Mouse (Mus musculus): ENCODE measurements around the gene Mrpl43. TPM values are rescaled to one million over a fixed set of nuclear protein-coding genes. Genes with fewer than 3 reads are reported as not detected.

The Mrpl43 gene
- polyA plus RNA-seq, 1 experiment from 2014 or later, result 65.5 TPM

DNA sequence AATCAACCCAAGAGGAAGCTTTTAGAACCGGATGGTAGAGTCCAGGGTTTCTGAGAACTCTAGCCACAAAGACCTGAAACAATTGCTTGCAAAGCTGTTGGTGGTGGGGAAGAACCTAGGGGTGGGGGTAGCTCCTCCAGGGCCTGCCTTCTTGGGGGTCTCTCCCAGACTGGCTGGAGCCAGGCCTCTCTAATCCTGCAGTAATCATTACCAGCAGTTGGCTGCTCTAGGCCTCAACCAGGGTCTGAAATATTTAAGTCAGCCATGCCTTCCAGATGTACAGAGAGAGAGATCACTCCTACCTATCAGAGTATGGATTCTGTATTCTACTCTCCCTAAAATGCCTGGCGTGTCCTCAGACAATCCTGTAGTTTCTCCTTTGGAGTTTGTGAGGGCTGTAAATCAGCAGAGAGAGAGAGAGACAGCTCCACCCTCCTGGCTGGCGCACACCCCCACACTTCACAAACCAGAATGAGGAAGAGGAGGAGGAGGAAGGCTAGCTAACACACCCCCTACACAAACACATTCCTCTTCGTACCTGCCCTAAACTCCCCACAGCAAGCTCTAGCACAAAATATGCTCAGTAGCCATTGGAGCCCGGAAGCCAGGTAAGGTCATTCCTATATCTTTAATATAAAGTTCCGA lies 7.5 kb upstream of the Mrpl43 start:
- H3K27me3 ChIP-seq (ENCODE audit: control insufficient read depth, insufficient read depth, low read length), result no peaks in the 10 kb centered on the region
- H3K9ac ChIP-seq (ENCODE audit: low read length), result peak overlapping the region; percentile 96; the same call in 1 of the 2 replicates
- H3K4me2 ChIP-seq (ENCODE audit: low read length), result peak overlapping the region; percentile 98; the same call in 1 of the 2 replicates
- no peaks in the 10 kb centered on the region for H3K9me3 ChIP-seq (ENCODE audit: control insufficient read depth, low read length)
- no peak overlapping the region for H3K4me3 ChIP-seq (ENCODE audit: control insufficient read depth in 1 of 2, insufficient read depth in 1 of 2, low read depth in 1 of 2, low read length in 2 of 2)
- H3K36me3 ChIP-seq (ENCODE audit: control insufficient read depth, insufficient read depth, low read length), result peaks cover 39% of the 10 kb centered on the region
- peak overlapping the region in 1 of 2 experiments; percentile 100; a peak in 2 of 4 replicates for H3K27ac ChIP-seq (replicated peaks in 1 of 2; ENCODE audit: control insufficient read depth in 1 of 2, insufficient read depth in 1 of 2, low read depth in 2 of 2, low read length in 2 of 2)
- ATAC-seq (ENCODE audit: insufficient number of reproducible peaks, insufficient read depth, low FRiP score, low read depth), result no peak
- 62% methylated on average over 6 of the region's 6 CpGs for WGBS
- H3K4me1 ChIP-seq (ENCODE audit: control insufficient read depth in 2 of 2, insufficient read depth in 2 of 2, low read length in 2 of 2), result peaks cover 13 to 17% of the 10 kb centered on the region in 2 experiments

DNA sequence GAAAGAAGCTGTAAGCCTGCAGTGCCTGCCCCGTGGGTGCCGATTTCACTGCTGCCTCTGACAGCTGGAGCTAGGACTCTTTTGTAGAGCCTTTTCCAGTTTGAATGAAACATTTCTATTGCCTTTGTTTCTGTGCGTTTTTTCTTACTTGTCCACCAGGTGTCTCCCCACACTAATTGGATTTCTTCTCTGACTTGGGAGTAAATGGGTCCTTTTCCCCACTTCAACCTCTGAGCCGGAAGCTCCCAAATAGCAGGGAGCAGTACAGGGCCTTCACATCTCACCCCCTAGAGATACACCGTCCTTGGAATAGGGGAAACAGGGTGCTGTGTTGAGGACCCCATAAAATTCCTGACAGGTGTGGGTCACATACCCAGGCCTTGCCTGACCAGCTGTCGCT lies 6.4 kb upstream of the Mrpl43 start:
- no peak for ATAC-seq (ENCODE audit: insufficient number of reproducible peaks, insufficient read depth, low FRiP score, low read depth)
- 41% methylated on average over 6 of the region's 6 CpGs for WGBS

DNA sequence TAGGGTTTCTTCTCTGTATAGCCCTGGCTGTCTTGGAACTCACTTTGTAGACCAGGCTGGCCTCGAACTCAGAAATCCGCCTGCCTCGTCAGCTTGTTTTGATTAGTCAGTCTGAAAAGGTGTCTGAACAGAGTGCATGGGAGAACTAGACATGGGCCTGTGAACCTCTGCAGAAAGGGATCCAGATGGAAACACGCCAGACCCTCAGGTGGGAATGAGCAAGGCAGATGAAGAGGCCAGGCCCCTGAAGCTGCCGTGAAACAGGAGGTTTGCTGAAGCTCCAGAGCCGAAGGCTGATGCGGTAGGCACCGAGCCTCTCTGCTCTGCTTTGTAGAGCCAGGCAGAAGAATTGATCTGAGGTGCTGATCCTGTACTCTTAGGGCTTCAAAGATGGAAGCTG lies 6.0 kb upstream of the Mrpl43 start:
- no peak overlapping the region for H3K4me2 ChIP-seq (ENCODE audit: low read length)
- no peaks in the 10 kb centered on the region for H3K27me3 ChIP-seq (ENCODE audit: control insufficient read depth, insufficient read depth, low read length)
- no peak overlapping the region for H3K4me3 ChIP-seq (ENCODE audit: control insufficient read depth in 1 of 2, insufficient read depth in 1 of 2, low read depth in 1 of 2, low read length in 2 of 2)
- ATAC-seq (ENCODE audit: insufficient number of reproducible peaks, insufficient read depth, low FRiP score, low read depth), result no peak
- WGBS, result 85% methylated on average over 8 of the region's 8 CpGs
- no peak overlapping the region for H3K27ac ChIP-seq (replicated peaks in 1 of 2; ENCODE audit: control insufficient read depth in 1 of 2, insufficient read depth in 1 of 2, low read depth in 2 of 2, low read length in 2 of 2)
- no peak overlapping the region for H3K9ac ChIP-seq (ENCODE audit: low read length)
- peaks cover 17 to 23% of the 10 kb centered on the region in 2 experiments for H3K4me1 ChIP-seq (ENCODE audit: control insufficient read depth in 2 of 2, insufficient read depth in 2 of 2, low read length in 2 of 2)
- no peaks in the 10 kb centered on the region for H3K9me3 ChIP-seq (ENCODE audit: control insufficient read depth, low read length)
- peaks cover 45% of the 10 kb centered on the region for H3K36me3 ChIP-seq (ENCODE audit: control insufficient read depth, insufficient read depth, low read length)

More for the DNA sequence above, 6.4 kb upstream of the Mrpl43 start:
- no peaks in the 10 kb centered on the region for H3K27me3 ChIP-seq (ENCODE audit: control insufficient read depth, insufficient read depth, low read length)
- H3K9me3 ChIP-seq (ENCODE audit: control insufficient read depth, low read length), result no peaks in the 10 kb centered on the region
- peaks cover 13 to 18% of the 10 kb centered on the region in 2 experiments for H3K4me1 ChIP-seq (ENCODE audit: control insufficient read depth in 2 of 2, insufficient read depth in 2 of 2, low read length in 2 of 2)
- no peak overlapping the region for H3K9ac ChIP-seq (ENCODE audit: low read length)
- H3K4me2 ChIP-seq (ENCODE audit: low read length), result no peak overlapping the region
- H3K4me3 ChIP-seq (ENCODE audit: control insufficient read depth in 1 of 2, insufficient read depth in 1 of 2, low read depth in 1 of 2, low read length in 2 of 2), result no peak overlapping the region
- peaks cover 45% of the 10 kb centered on the region for H3K36me3 ChIP-seq (ENCODE audit: control insufficient read depth, insufficient read depth, low read length)
- H3K27ac ChIP-seq (replicated peaks in 1 of 2; ENCODE audit: control insufficient read depth in 1 of 2, insufficient read depth in 1 of 2, low read depth in 2 of 2, low read length in 2 of 2), result no peak overlapping the region

DNA sequence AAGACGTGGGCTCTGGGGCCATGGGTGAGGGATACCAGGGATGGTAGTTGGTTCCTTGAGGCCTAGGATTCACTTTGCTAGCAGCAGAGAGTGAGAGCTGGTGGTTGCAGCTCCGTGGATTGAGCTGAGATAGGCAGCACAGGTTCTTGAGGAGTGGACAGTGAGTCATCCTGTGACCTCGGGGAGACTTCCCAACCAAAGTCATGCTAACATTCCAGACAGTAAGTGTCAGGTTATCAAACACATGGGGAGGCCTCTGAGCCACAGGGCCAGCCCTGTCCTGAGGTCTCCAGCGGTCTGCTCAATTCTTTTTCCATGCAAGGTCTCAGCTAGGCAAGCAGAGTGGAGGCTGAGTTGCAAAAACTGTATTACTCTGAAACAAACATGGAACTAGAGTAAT lies 4.4 kb upstream of the Mrpl43 start:
- Histone ChIP-seq H3K4me2 (ENCODE audit: low read length) (no peak overlapping the region), H3K27me3 (ENCODE audit: control insufficient read depth, insufficient read depth, low read length) (no peaks in the 10 kb centered on the region), H3K27ac (replicated peaks in 1 of 2; ENCODE audit: control insufficient read depth in 1 of 2, insufficient read depth in 1 of 2, low read depth in 2 of 2, low read length in 2 of 2) (no peak overlapping the region), H3K9ac (ENCODE audit: low read length) (no peak overlapping the region), H3K36me3 (ENCODE audit: control insufficient read depth, insufficient read depth, low read length) (peaks cover 45% of the 10 kb centered on the region), H3K4me1 (ENCODE audit: control insufficient read depth in 2 of 2, insufficient read depth in 2 of 2, low read length in 2 of 2) (peaks cover 17 to 25% of the 10 kb centered on the region in 2 experiments), H3K9me3 (ENCODE audit: control insufficient read depth, low read length) (no peaks in the 10 kb centered on the region), H3K4me3 (ENCODE audit: control insufficient read depth in 1 of 2, insufficient read depth in 1 of 2, low read depth in 1 of 2, low read length in 2 of 2) (no peak overlapping the region)
- WGBS, result 79% methylated on average over 4 of the region's 4 CpGs
- ATAC-seq (ENCODE audit: insufficient number of reproducible peaks, insufficient read depth, low FRiP score, low read depth), result no peak

DNA sequence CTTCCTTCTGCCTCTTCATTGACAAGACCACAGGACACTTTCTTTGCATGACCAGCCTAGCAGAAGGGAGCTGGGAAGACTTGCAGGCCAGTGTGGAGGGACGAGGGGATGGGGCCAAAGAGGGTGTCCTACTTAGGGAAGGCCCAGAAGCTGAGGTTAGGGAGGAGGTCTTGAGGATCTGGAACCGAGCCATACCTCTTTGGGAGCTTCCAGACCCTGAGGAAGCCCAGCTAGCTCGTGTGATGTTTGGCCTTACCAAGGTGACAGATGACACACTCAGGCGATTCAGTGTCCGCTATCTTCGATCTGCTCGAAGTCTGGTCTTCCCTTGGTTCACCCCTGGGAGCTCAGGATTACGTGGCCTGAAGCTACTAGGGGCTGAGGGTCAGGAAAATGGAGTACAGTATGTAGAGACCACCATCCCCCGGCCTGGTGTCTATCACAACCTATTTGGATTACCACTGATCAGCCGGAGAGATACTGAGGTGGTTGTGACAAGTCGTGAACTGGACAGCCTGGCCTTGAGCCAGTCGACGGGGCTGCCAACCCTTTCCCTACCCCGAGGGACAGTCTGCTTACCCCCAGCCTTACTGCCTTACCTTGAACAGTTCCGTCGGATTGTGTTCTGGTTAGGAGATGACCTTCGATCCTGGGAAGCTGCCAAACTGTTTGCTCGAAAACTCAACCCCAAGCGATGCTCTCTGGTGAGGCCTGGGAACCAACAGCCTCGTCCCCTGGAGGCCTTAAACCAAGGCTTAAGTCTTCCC lies 1.4 kb upstream of the Mrpl43 start:
- Histone ChIP-seq H3K27ac (replicated peaks in 1 of 2; ENCODE audit: control insufficient read depth in 1 of 2, insufficient read depth in 1 of 2, low read depth in 2 of 2, low read length in 2 of 2) (peak overlapping the region in 1 of 2 experiments; percentile 76; a peak in 2 of 4 replicates), H3K36me3 (ENCODE audit: control insufficient read depth, insufficient read depth, low read length) (peaks cover 66% of the 10 kb centered on the region), H3K4me3 (ENCODE audit: control insufficient read depth in 1 of 2, insufficient read depth in 1 of 2, low read depth in 1 of 2, low read length in 2 of 2) (peak overlapping the region in 1 of 2 experiments; percentile 100; a peak in 2 of 4 replicates), H3K4me2 (ENCODE audit: low read length) (peak overlapping the region; percentile 72), H3K9me3 (ENCODE audit: control insufficient read depth, low read length) (no peaks in the 10 kb centered on the region), H3K4me1 (ENCODE audit: control insufficient read depth in 2 of 2, insufficient read depth in 2 of 2, low read length in 2 of 2) (peaks cover 10 to 19% of the 10 kb centered on the region in 2 experiments), H3K9ac (ENCODE audit: low read length) (peak overlapping the region; percentile 79), H3K27me3 (ENCODE audit: control insufficient read depth, insufficient read depth, low read length) (no peaks in the 10 kb centered on the region)
- 80% methylated on average over 20 of the region's 20 CpGs for WGBS
- no peak for ATAC-seq (ENCODE audit: insufficient number of reproducible peaks, insufficient read depth, low FRiP score, low read depth)

DNA sequence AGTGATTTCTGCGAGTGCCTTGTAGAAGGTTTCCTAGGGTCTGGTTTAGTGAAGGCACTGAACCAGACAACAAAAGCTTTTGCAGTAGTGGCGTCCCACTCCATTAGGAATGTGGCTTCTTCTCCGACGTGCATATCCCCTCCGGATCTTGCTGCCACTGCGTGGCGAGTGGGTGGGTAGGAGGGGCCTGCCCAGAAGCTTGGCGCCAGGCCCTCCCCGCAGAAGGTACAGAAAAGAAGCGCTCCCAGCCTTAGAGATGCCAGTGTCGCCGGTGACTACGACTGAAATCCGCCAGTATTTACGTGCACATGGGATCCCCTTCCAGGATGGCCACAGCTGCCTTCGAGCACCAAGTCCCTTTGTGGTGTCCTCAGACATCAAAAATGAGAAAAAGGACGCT lies 779 bp upstream of the Mrpl43 start:
- Histone ChIP-seq H3K4me2 (ENCODE audit: low read length) (peak overlapping the region; percentile 72), H3K36me3 (ENCODE audit: control insufficient read depth, insufficient read depth, low read length) (peaks cover 61% of the 10 kb centered on the region), H3K4me1 (ENCODE audit: control insufficient read depth in 2 of 2, insufficient read depth in 2 of 2, low read length in 2 of 2) (peaks cover 10 to 19% of the 10 kb centered on the region in 2 experiments), H3K9ac (ENCODE audit: low read length) (peak overlapping the region; percentile 79), H3K27me3 (ENCODE audit: control insufficient read depth, insufficient read depth, low read length) (no peaks in the 10 kb centered on the region), H3K27ac (replicated peaks in 1 of 2; ENCODE audit: control insufficient read depth in 1 of 2, insufficient read depth in 1 of 2, low read depth in 2 of 2, low read length in 2 of 2) (peak overlapping the region; percentile 73 to 76; a peak in 3 of 4 replicates), H3K4me3 (ENCODE audit: control insufficient read depth in 1 of 2, insufficient read depth in 1 of 2, low read depth in 1 of 2, low read length in 2 of 2) (peak overlapping the region; percentile 95 to 100), H3K9me3 (ENCODE audit: control insufficient read depth, low read length) (no peaks in the 10 kb centered on the region)
- 37% methylated on average over 17 of the region's 17 CpGs for WGBS
- ATAC-seq (ENCODE audit: insufficient number of reproducible peaks, insufficient read depth, low FRiP score, low read depth), result no peak

DNA sequence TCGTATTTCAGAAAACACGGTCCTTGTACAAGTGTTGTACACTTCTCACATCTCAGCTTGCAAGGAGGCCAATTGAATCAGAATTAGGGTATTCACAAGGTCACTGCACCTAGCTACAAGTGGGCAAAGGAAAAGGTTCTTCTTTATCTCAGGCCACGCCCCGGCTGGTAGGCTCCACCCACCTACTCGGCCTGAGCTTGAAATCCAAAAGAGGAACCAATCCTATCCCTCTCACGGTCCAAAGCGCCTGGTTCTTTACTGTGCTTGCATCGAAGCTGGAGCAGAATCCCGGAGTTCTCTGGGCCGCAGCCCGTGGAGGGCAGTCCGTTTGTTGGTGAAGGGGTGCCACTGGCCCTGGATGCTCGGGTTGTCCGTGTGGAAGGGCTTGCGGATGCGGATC lies 798 bp downstream of the Mrpl43 start, which contains the start of gene Twnk:
Gene Twnk (plus strand): TSS at position 220 of the 400 bp plus-strand sequence.
- no peaks in the 10 kb centered on the region for H3K9me3 ChIP-seq (ENCODE audit: control insufficient read depth, low read length)
- H3K9ac ChIP-seq (ENCODE audit: low read length), result peak within 1 kb of the TSS; percentile 79
- H3K27ac ChIP-seq (replicated peaks in 1 of 2; ENCODE audit: control insufficient read depth in 1 of 2, insufficient read depth in 1 of 2, low read depth in 2 of 2, low read length in 2 of 2), result peak within 1 kb of the TSS; percentile 73 to 76
- ATAC-seq (ENCODE audit: insufficient number of reproducible peaks, insufficient read depth, low FRiP score, low read depth), result no peak
- no peaks in the 10 kb centered on the region for H3K27me3 ChIP-seq (ENCODE audit: control insufficient read depth, insufficient read depth, low read length)
- peaks cover 49% of the 10 kb centered on the region for H3K36me3 ChIP-seq (ENCODE audit: control insufficient read depth, insufficient read depth, low read length)
- H3K4me2 ChIP-seq (ENCODE audit: low read length), result peak within 1 kb of the TSS; percentile 72
- peak within 1 kb of the TSS; percentile 95 to 100 for H3K4me3 ChIP-seq (ENCODE audit: control insufficient read depth in 1 of 2, insufficient read depth in 1 of 2, low read depth in 1 of 2, low read length in 2 of 2)
- peaks cover 10 to 19% of the 10 kb centered on the region in 2 experiments for H3K4me1 ChIP-seq (ENCODE audit: control insufficient read depth in 2 of 2, insufficient read depth in 2 of 2, low read length in 2 of 2)
- WGBS, result 8% methylated on average over 16 of the region's 16 CpGs
